Comparison of ENCODE assay signal across 21 mouse cellular contexts in genomic region chr17:25089158-25089557, GRCm38 (mm10). TPM values are rescaled to one million over a fixed set of nuclear protein-coding genes. Genes with fewer than 3 reads are reported as not detected.
A peak's percentile ranks its signal among the peaks of the same experiment; 100 is the strongest.
DNase-seq lines count a peak whose midpoint lies in the region; ATAC-seq lines count a peak whose summit lies in the region.
"Had no signal": no experiment of that assay in that cellular context is flagged by ENCODE, and none has a peak within 500 bp of the region (broad histone marks: within the 10 kb centered on the region; RNA-seq: fewer than 3 reads in every experiment).

No protein-coding gene starts in this region.

- H3K9ac ChIP-seq in liver, embryonic 11.5 days (ENCODE audit: low read depth, low read length), result peak overlapping the region; percentile 82
- no peak overlapping the region for H3K9ac ChIP-seq in stomach, embryonic 16.5 days (ENCODE audit: low read length)
- H3K9ac ChIP-seq: embryonic facial prominence, embryonic 12.5 days; forebrain, embryonic 13.5 days; heart, embryonic 15.5 days; limb, embryonic 12.5 days; midbrain, embryonic 13.5 days had no signal

- 0 out of 2 replicates have a peak overlapping the region, but pooled peaks have one; percentile 12 for H3K4me3 ChIP-seq in heart, embryonic 10.5 days
- peak overlapping the region; percentile 59 for H3K4me3 ChIP-seq in liver, embryonic 11.5 days (ENCODE audit: low read depth, low read length)
- H3K4me3 ChIP-seq in stomach, embryonic 16.5 days (replicated peaks; ENCODE audit: low read length), result no peak overlapping the region
- H3K4me3 ChIP-seq: embryonic facial prominence, embryonic 12.5 days; forebrain, embryonic 13.5 days; heart, embryonic 15.5 days; limb, embryonic 12.5 days; midbrain, embryonic 13.5 days had no signal

- peak; percentile 95 for ATAC-seq in liver, embryonic 11.5 days (replicated peaks; ENCODE audit: low FRiP score)
- peak; percentile 59 for ATAC-seq in stomach, embryonic 16.5 days (ENCODE audit: insufficient read depth, low FRiP score)
- ATAC-seq in inflammation-experienced regulatory T-cells, adult 6 months, result no peak
- ATAC-seq: forebrain, embryonic 13.5 days; hindbrain, embryonic 16.5 days; midbrain, embryonic 13.5 days had no signal

- DNase-seq in heart, embryonic 10.5 days (ENCODE audit: low spot score), result peak; percentile 88
- no peak for DNase-seq in heart, postnatal 25 days (ENCODE audit: low spot score)
- peak; percentile 26 to 47 for DNase-seq in spleen, postnatal 36 days (ENCODE audit: low spot score in 2 of 2)
- DNase-seq in spleen, adult 12 weeks (ENCODE audit: low spot score), result no peak
- peak; percentile 45 for DNase-seq in liver, embryonic 11.5 days (ENCODE audit: low spot score)
- DNase-seq in kidney, adult 8-10 months, result no peak
- DNase-seq: adrenal gland, postnatal 10 days; cerebellum, postnatal 36 days; kidney, postnatal 25 days; layer of hippocampus, postnatal 36 days; right cerebral cortex, postnatal 4 days had no signal

- no peaks in the 10 kb centered on the region for H3K9me3 ChIP-seq in heart, embryonic 10.5 days
- H3K9me3 ChIP-seq in liver, embryonic 11.5 days (ENCODE audit: control insufficient read depth, low read length), result no peaks in the 10 kb centered on the region
- no peaks in the 10 kb centered on the region for H3K9me3 ChIP-seq in stomach, embryonic 16.5 days (replicated peaks; ENCODE audit: control insufficient read depth, low read length)
- H3K9me3 ChIP-seq: embryonic facial prominence, embryonic 12.5 days; forebrain, embryonic 13.5 days; heart, embryonic 15.5 days; limb, embryonic 12.5 days; midbrain, embryonic 13.5 days had no signal

- H3K27me3 ChIP-seq in heart, embryonic 10.5 days (ENCODE audit: insufficient read depth, poor library complexity, severe bottlenecking), result no peaks in the 10 kb centered on the region
- H3K27me3 ChIP-seq in liver, embryonic 11.5 days (replicated peaks; ENCODE audit: control insufficient read depth, insufficient read depth, low read length), result no peaks in the 10 kb centered on the region
- H3K27me3 ChIP-seq in stomach, embryonic 16.5 days (ENCODE audit: control insufficient read depth, insufficient read depth, low read length), result no peaks in the 10 kb centered on the region
- H3K27me3 ChIP-seq: embryonic facial prominence, embryonic 12.5 days; forebrain, embryonic 13.5 days; heart, embryonic 15.5 days; limb, embryonic 12.5 days; midbrain, embryonic 13.5 days had no signal

- intact Hi-C loops in heart, postnatal 25 days (cut with DNase I), result no loop called here

- peak overlapping the region; percentile 65 for H3K27ac ChIP-seq in heart, embryonic 10.5 days
- H3K27ac ChIP-seq in liver, embryonic 11.5 days (ENCODE audit: low read depth, low read length), result peak overlapping the region; percentile 99
- H3K27ac ChIP-seq in stomach, embryonic 16.5 days (ENCODE audit: low read length), result no peak overlapping the region
- H3K27ac ChIP-seq: embryonic facial prominence, embryonic 12.5 days; forebrain, embryonic 13.5 days; heart, embryonic 15.5 days; limb, embryonic 12.5 days; midbrain, embryonic 13.5 days had no signal

- 62% methylated on average over 10 of the region's 10 CpGs for WGBS in heart, embryonic 10.5 days
- 53% methylated on average over 10 of the region's 10 CpGs for WGBS in liver, embryonic 11.5 days
- 85% methylated on average over 10 of the region's 10 CpGs for WGBS in stomach, embryonic 16.5 days

- H3K36me3 ChIP-seq in heart, embryonic 10.5 days, result peaks cover 23% of the 10 kb centered on the region
- H3K36me3 ChIP-seq in liver, embryonic 11.5 days (ENCODE audit: control insufficient read depth, insufficient read depth, low read length), result peaks cover 8% of the 10 kb centered on the region
- no peaks in the 10 kb centered on the region; the same call in 1 of the 2 replicates for H3K36me3 ChIP-seq in stomach, embryonic 16.5 days (ENCODE audit: control insufficient read depth, insufficient read depth, low read length)
- H3K36me3 ChIP-seq: heart, embryonic 15.5 days had no signal

- peaks cover 35% of the 10 kb centered on the region for H3K4me1 ChIP-seq in heart, embryonic 10.5 days
- H3K4me1 ChIP-seq in liver, embryonic 11.5 days (replicated peaks; ENCODE audit: control insufficient read depth, insufficient read depth, low read length), result peaks cover 38% of the 10 kb centered on the region
- H3K4me1 ChIP-seq in stomach, embryonic 16.5 days (ENCODE audit: control insufficient read depth, insufficient read depth, low read length), result peaks cover 7% of the 10 kb centered on the region; the same call in 1 of the 2 replicates
- H3K4me1 ChIP-seq: forebrain, embryonic 13.5 days; midbrain, embryonic 13.5 days had no signal

- peak overlapping the region; percentile 70 for H3K4me2 ChIP-seq in liver, embryonic 11.5 days
- H3K4me2 ChIP-seq in stomach, embryonic 16.5 days (ENCODE audit: low read depth, low read length), result no peak overlapping the region
- H3K4me2 ChIP-seq: embryonic facial prominence, embryonic 12.5 days; forebrain, embryonic 13.5 days; heart, embryonic 15.5 days; limb, embryonic 12.5 days; midbrain, embryonic 13.5 days had no signal

RNA-seq across cellular contexts. Expression of gene Tmem204, which starts 5.8 kb away (rescaled TPM):
- polyA plus RNA-seq in heart, embryonic 10.5 days (2016; fragmentation: Nextera tagmentation; extraction: Ambion mirVana), result 12.2 and 15.9 TPM in 2 replicates
- total RNA-seq in heart, postnatal 25 days (2021), result 10 to 100 TPM; 34.5 to 41.7 TPM
- 8.5 and 10.1 TPM in 2 replicates for polyA plus RNA-seq in liver, embryonic 11.5 days (2014; fragmentation: Nextera tagmentation; extraction: Ambion mirVana)
- polyA plus RNA-seq in stomach, embryonic 16.5 days (2015; fragmentation: Nextera tagmentation; extraction: Ambion mirVana), result 24.1 and 25.2 TPM in 2 replicates
- polyA plus RNA-seq in inflammation-experienced regulatory T-cells, adult 6 months (2017; shearing (Covaris generic)), result under 1 TPM in 2 of 3 experiments, not detected in 1; 0.47 to 0.66 TPM

RNA-seq across cellular contexts. Expression of gene Telo2, which starts 26.6 kb away (rescaled TPM):
- polyA plus RNA-seq in heart, embryonic 10.5 days (2016; fragmentation: Nextera tagmentation; extraction: Ambion mirVana), result 35.2 and 45.2 TPM in 2 replicates
- 10 to 100 TPM; 10.8 to 12.2 TPM for total RNA-seq in heart, postnatal 25 days (2021)
- polyA plus RNA-seq in liver, embryonic 11.5 days (2014; fragmentation: Nextera tagmentation; extraction: Ambion mirVana), result 46.2 and 49.6 TPM in 2 replicates
- 38.9 and 39.9 TPM in 2 replicates for polyA plus RNA-seq in stomach, embryonic 16.5 days (2015; fragmentation: Nextera tagmentation; extraction: Ambion mirVana)
- 10 to 100 TPM; 13.5 to 33.6 (median 17.7) TPM for polyA plus RNA-seq in inflammation-experienced regulatory T-cells, adult 6 months (2017; shearing (Covaris generic))

RNA-seq across cellular contexts. Expression of gene Ptx4, which starts 31.4 kb away (rescaled TPM):
- polyA plus RNA-seq in heart, embryonic 10.5 days (2016; fragmentation: Nextera tagmentation; extraction: Ambion mirVana), result 0.08 and 0.15 TPM in 2 replicates
- total RNA-seq in heart, postnatal 25 days (2021), result 1 to 10 TPM; 3.7 to 6.7 TPM
- polyA plus RNA-seq in liver, embryonic 11.5 days (2014; fragmentation: Nextera tagmentation; extraction: Ambion mirVana), result not detected in 2 replicates
- 0.50 and 0.56 TPM in 2 replicates for polyA plus RNA-seq in stomach, embryonic 16.5 days (2015; fragmentation: Nextera tagmentation; extraction: Ambion mirVana)
- not detected for polyA plus RNA-seq in inflammation-experienced regulatory T-cells, adult 6 months (2017; shearing (Covaris generic))
- polyA plus RNA-seq: forebrain, embryonic 13.5 days; hindbrain, embryonic 16.5 days; midbrain, embryonic 13.5 days; neural tube, embryonic 11.5 days; urinary bladder, adult 2 months had no signal

RNA-seq across cellular contexts. Expression of gene Clcn7, which starts 44.0 kb away (rescaled TPM):
- 20.5 and 21.7 TPM in 2 replicates for polyA plus RNA-seq in heart, embryonic 10.5 days (2016; fragmentation: Nextera tagmentation; extraction: Ambion mirVana)
- total RNA-seq in heart, postnatal 25 days (2021), result 10 to 100 TPM; 25.5 to 27.5 TPM
- 18.7 and 19.7 TPM in 2 replicates for polyA plus RNA-seq in liver, embryonic 11.5 days (2014; fragmentation: Nextera tagmentation; extraction: Ambion mirVana)
- 21.4 and 24.7 TPM in 2 replicates for polyA plus RNA-seq in stomach, embryonic 16.5 days (2015; fragmentation: Nextera tagmentation; extraction: Ambion mirVana)
- 10 to 100 TPM; 16.6 to 27.4 (median 20.6) TPM for polyA plus RNA-seq in inflammation-experienced regulatory T-cells, adult 6 months (2017; shearing (Covaris generic))

Comparison
In these comparisons a context has a peak if more than half of its experiments do, and no peak if none do; other contexts are left out.
1. DNase-seq: peak in heart, embryonic 10.5 days (single experiment), spleen, postnatal 36 days (2 of 2) and liver, embryonic 11.5 days (single experiment); none in heart, postnatal 25 days (single experiment), spleen, adult 12 weeks (single experiment) and kidney, adult 8-10 months (0 of 2).